Mouse (Mus musculus) right cerebral cortex, postnatal 36 days (tissue): Measurements from ENCODE around the gene Gbgt1.
A peak's percentile ranks its signal among the peaks of the same experiment; 100 is the strongest.

ENCODE experiments used
- DNase-seq, 2 experiments: peaks; one replicate each; pipeline ENCODE4 v3.0.0; 2022; ENCODE audit warnings: low spot score in 2 of 2, mixed read lengths in 1 of 2

The Gbgt1 gene

GRCm38 (mm10) chr2:28528354-28528730 lies 31.7 kb downstream of the Gbgt1 start:
- no peak for DNase-seq

DNA sequence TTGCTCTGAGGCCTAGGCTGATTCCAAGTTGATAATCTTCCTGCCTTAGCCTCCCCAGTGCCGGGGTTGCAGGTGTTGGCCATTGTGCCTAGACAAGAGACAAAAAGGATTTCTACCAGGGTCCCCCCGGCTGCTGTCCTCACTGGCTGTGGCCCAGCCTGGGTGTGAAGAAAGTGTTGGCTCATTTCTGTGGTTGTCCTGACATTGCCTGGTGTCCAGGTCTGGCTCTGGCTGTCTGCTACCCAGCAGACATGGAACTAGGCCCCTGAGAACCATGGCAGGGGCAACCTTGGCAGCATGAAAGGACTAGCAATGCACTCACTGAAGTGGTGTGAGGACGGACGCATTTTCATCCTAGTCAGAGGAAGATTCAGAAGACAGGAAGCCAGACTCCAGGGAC lies 33.2 kb downstream of the Gbgt1 start:
- no peak for DNase-seq

DNA sequence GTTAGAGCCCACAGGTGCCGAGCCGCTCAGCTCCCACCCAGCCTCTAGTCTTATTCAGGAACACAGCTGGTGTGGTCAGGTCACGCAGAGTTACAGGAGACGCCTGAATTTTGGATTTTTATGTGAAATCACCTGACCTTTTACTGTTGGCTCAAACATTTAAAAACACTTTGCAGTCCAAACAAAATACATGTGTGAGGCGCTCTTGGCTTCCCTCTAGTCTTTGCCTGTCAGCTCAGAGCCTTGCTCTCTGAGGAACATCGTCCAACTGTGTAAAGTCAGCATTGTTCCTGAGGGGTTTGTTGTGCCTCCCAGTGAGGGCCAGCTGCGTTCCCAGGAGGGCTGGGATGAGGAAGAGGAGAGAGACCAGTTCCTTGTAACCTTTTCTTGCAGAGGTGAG lies 33.6 kb downstream of the Gbgt1 start:
- DNase-seq, result no peak

- DNase-seq, result peak; percentile 84 to 87
Measured at GRCm38 (mm10) chr2:28532938-28533771, 36.5 kb downstream of the Gbgt1 start.

- no peak for DNase-seq
Measured at GRCm38 (mm10) chr2:28533901-28534435, 37.3 kb downstream of the Gbgt1 start.

DNA sequence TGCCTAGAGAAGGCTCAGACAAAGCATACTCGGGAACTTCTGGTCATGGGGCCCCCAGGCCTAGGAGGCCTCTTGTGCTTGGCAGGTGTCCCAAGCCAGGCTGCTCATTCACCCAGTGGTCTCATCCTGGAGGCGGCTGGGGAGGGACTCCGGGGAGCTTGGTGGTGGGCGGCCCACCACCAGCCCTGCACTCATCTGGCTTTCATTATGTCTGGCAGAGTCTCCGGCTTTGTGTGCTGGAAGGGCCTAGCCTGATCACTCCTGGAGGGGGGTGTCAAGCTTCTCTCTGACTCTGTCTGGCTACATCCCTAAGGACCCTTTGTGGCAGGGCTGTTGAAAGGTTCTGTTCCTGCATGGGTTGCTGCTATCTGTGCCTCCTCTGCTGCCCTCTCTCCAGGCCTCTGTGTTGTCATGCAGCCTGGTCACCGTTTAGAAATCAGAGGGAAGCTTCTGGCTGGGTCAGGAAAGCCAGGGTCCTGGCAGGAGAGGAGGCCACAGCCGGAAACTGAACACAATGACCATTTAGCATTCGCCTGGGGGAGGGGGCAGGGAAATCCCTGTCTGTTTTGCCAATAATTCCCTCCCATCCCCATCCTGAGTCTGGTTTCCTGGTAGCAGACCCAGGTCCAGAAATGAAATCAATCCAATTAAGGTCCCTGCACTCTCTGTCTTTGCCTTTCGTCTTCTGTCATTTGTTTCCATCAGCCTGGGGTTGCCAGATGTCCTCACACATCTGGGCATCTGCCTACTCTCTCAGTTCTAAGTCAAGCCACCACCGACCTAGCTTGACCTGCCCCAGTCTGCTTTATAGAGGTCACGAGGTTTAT lies 38.0 kb downstream of the Gbgt1 start:
- no peak for DNase-seq

- no peak for DNase-seq
Measured at GRCm38 (mm10) chr2:28535263-28535540, 38.5 kb downstream of the Gbgt1 start.

- DNase-seq, result peak in 1 of 2 experiments; percentile 69
Measured at GRCm38 (mm10) chr2:28535650-28536049, 39.0 kb downstream of the Gbgt1 start.

DNA sequence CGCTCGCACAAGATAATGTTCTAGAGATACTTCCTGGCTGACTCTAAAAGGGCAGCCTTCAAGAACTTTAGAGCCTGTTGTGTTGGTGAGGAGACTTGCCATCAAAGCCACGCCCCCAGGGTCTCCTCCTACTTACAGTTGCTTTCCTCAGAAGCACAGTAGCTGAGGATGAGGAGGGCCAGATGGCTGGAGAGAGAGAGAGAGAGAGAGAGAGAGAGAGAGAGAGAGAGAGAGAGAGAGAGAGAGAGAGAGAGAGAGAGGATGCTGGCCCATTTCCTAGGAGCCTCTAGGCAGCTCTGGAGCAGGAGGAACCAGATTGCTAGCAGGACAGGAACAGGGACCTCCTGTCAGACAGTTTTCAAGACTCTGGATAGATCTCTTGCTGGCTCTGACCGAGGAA lies 39.5 kb downstream of the Gbgt1 start:
- no peak for DNase-seq

DNA sequence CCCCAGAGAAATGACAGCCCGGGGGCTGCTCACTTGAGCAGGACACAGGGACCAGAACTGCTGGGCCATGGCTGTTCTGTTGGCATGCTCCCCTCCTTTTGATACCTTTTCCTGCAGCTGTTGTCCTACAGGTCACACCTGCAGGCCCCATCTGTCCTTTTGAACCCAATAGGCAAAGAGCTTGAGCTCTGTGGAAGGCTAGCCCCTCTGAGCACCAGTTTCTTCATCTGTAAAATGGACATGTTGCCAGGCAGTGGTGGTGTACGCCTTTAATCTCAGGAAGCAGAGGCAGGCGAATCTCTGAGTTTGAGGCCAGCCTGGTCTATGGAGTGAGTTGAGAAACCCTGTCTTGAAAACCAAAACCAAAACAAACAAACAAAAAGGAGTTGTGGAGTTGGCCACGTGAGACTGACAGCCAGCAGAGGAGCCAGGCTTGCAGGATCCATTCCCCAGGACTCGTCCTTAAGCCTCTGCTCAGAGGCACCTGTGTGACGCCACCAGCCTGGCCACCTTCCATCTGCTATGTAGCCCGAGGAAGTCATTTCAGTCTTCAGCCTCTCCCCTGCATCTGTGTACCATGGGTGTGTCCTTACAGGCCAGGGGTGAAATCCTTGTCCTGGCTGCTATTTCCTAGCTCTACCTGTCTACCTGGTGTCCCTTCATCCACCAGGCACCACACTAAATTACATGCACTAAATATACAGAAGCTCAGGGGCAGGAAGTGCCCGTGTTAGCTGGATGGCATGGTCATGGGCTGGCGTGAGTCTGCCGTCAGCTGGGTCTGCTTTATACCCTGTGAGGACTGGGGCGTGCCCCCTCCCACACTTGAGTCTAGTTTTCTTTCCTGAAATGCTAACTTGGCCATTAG lies 40.3 kb downstream of the Gbgt1 start:
- no peak for DNase-seq

DNA sequence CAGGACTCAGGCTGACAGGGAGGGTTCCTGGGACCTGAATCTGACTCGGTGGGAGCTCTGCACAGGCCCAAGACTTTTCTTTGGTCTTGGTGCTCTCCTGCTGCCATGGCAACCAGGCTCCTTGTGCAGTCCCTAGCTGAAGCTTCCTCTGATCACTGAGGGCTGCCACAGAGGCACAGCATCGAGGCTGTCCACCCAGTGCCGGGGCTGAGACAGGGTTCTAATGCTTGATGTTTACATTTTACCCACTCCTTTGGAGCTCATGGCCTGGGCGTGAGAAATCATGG lies 40.9 kb downstream of the Gbgt1 start:
- no peak for DNase-seq

- DNase-seq, result no peak
Measured at GRCm38 (mm10) chr2:28537995-28538816, 41.5 kb downstream of the Gbgt1 start.

DNA sequence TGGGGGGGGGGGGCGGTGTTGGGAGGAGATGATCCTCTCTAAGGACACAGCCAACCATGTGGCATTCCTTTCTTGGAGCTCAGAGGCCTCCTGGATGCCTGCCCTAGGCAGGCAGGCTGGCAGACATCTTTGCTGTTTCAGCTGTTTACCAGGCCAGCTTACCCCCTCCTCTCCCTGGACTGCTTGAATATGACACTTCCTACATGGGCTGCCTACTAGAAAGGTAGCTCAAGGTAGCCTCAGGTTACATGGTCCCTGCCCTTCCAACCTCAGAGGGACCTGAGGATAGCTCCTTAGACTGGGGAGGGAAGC lies 42.1 kb downstream of the Gbgt1 start:
- DNase-seq, result no peak

- DNase-seq, result peak in 1 of 2 experiments; percentile 68
Measured at GRCm38 (mm10) chr2:28539206-28539605, 42.5 kb downstream of the Gbgt1 start.

DNA sequence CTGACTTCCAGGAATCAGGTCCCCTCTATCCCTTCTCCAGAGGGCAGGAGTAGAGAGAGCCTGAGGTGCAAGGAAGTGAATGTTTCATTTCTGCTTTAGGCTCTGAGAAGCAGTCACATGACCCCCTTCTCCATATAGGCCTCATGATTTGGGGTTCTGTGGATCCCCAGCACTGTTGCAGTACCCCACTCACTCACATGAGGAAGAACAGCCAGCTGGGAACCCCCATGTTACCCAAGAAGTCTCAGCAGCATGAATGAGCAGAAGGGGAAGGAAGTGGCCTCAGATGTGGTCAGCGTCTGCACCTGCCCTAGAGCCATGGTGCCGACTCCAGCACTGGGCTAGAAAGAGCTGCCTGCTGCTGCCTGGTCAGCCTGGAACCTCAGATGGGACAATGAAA lies 43.3 kb downstream of the Gbgt1 start:
- DNase-seq, result no peak

DNA sequence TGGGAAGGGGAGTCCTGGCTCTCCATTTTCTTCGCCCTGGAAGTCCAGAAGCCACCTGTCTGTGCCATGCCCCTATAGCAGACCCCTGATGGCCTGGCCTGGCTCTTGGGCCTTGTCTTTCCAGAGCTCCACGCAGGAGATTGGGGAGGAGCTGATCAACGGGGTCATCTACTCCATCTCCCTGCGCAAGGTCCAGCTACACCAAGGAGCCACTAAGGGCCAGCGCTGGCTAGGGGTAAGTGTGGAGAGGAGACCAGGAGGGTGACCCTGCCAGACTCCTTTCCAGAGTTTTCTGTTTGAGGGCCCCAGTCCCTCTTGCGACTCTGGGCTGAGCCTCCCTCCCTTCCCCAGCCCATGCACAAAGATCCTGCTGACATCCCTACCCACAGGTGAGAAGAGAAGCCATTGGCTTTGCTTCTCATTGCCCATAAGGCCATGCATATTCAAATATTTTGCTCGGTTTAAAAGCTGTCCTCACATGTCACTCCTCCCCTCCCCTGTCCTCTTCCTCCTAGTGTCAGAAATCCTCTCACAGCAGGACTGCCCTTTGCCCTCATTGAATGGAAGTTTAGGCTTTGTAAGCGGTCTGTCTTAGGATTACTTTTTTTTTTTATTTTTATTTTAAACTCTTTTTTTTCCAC lies 44.0 kb downstream of the Gbgt1 start:
- DNase-seq, result no peak

- DNase-seq, result no peak
Measured at GRCm38 (mm10) chr2:28543894-28544293, 47.2 kb downstream of the Gbgt1 start.

DNA sequence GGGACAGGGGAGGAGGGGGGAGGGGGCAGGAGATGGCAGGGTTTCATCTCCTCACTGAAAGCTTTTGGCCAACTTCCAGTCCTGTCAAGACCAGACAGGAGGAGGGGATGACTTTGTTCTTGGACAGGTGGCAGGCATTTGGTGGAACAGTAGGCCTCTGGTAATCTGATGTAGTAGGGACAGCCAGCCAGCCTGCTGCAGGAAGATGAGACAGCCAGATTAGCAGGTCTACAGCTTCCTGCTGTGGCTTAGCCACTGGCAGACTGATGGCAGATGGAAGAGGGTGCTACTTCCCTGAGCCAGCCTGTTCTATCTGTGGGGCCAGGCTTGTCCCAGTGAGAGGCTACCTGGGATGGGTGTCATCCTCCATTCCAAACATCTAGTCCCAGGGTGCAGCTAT lies 49.3 kb downstream of the Gbgt1 start:
- DNase-seq, result no peak

GRCm38 (mm10) chr2:28546560-28546959 lies 49.9 kb downstream of the Gbgt1 start:
- no peak for DNase-seq

DNA sequence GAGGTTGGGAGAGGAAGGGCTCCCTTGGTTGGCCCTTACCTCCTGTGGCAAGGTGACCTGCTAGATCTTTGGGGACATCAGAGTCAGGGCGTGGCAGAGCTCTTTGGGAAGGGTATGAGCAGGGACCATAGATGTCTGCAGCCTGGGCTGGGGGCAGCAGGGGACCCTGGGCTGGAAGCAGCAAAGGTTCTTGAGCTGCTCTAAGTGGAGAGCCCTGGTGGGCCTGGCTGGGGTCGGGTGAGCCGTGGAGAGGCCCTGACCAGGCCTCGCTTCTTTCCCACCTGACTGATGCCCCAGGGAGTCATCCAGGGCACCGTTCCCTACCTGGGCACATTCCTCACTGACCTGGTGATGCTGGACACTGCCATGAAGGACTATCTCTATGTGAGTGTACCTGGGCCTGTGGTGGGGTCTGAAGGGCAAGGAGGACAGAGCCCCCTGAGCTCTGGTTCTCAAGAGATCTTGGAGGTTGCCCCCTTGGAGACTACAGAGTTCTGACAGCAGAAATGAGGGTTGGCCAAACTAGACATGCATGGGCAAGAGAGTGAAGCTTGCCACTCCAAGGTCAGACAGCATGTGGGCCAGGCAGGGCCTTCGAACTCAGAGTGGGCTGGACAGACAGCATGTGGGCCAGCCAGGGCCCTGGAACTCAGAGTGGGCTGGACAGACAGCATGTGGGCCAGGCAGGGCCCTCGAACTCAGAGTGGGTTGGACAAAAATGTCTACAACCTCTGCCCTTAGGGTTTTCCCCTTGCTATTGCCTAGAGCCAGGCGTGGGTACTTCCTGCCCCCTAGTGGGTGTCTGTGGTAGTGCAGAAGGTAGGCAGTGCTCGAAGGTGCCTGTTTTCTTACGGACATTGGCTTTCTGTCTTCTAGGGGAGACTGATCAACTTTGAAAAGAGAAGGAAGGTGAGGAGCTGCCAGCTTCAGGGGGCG lies 50.8 kb downstream of the Gbgt1 start:
- DNase-seq, result peak; percentile 56 to 66
